Mouse (Mus musculus) kidney, postnatal 25 days (tissue): ENCODE results near the gene Btbd10.

Experiments used
- DNase-seq, 2 experiments: peaks; one replicate each; pipeline ENCODE4 v3.0.0; 2021; ENCODE audit warnings: mixed read lengths in 2 of 2

Btbd10 gene

GRCm38 (mm10) chr7:113294598-113294997 is 74.6 kb downstream of the Btbd10 start:
- no peak for DNase-seq

GRCm38 (mm10) chr7:113292193-113292592 is 77.0 kb downstream of the Btbd10 start:
- DNase-seq = no peak

GRCm38 (mm10) chr7:113291741-113292140 is 77.5 kb downstream of the Btbd10 start:
- no peak for DNase-seq

GRCm38 (mm10) chr7:113289211-113289610 is 80.0 kb downstream of the Btbd10 start:
- DNase-seq = no peak

GRCm38 (mm10) chr7:113285405-113285804 is 83.8 kb downstream of the Btbd10 start:
- DNase-seq = no peak

- DNase-seq = no peak
These were observed 89.9 kb downstream of the Btbd10 start for GRCm38 (mm10) chr7:113279246-113279645.

GRCm38 (mm10) chr7:113278493-113278892 is 90.7 kb downstream of the Btbd10 start:
- no peak for DNase-seq

GRCm38 (mm10) chr7:113277245-113277644 is 91.9 kb downstream of the Btbd10 start:
- no peak for DNase-seq

- DNase-seq = no peak
These were observed 96.7 kb downstream of the Btbd10 start for GRCm38 (mm10) chr7:113272338-113272997.

GRCm38 (mm10) chr7:113270991-113271390 is 98.2 kb downstream of the Btbd10 start:
- no peak for DNase-seq

- DNase-seq = peak in 1 of 2 experiments; percentile 44
These were observed 98.6 kb downstream of the Btbd10 start for GRCm38 (mm10) chr7:113270551-113270950.

- DNase-seq = no peak
These were observed 99.3 kb downstream of the Btbd10 start for GRCm38 (mm10) chr7:113269921-113270320.

- DNase-seq = no peak
These were observed 100.1 kb downstream of the Btbd10 start for GRCm38 (mm10) chr7:113269081-113269480.

GRCm38 (mm10) chr7:113268287-113268686 is 100.9 kb downstream of the Btbd10 start:
- peak; percentile 73 to 77 for DNase-seq
